Mouse (Mus musculus) hindbrain, postnatal 0 days (tissue): Measurements from ENCODE around the gene Fam169b. TPM values are rescaled to one million over a fixed set of nuclear protein-coding genes. Genes with fewer than 3 reads are reported as not detected.
"Not testable (repeated sequence)": the region's sequence is repeated elsewhere in the genome, so short reads cannot be mapped to it uniquely, and the experiment has no call there.

Experiments
- ATAC-seq: fragments of 200-750 bp; cut with Nextera tagmentation; 2 replicates; pipeline ENCODE4 v1.8.0; 2017; ENCODE audit warnings: mild to moderate bottlenecking, moderate TSS enrichment, moderate library complexity
- DNase-seq: peaks from one replicate; pipeline ENCODE4 v3.0.0-alpha.2; 2015; ENCODE audit warnings: low spot score
- H3K27ac ChIP-seq: fragments of 300-500 bp; sonication (generic); 2 replicates; pipeline ENCODE4 v1.5.1; 2014; ENCODE audit warnings: mild to moderate bottlenecking
- H3K27me3 ChIP-seq: fragments of 300-500 bp; sonication (generic); 2 replicates; pipeline ENCODE4 v1.6.1; 2014; ENCODE audit warnings: low read length, mixed read lengths; ENCODE audit not compliant: insufficient read depth
- H3K36me3 ChIP-seq: fragments of 300-500 bp; sonication (generic); 2 replicates; pipeline ENCODE4 v1.6.1; 2014; ENCODE audit warnings: low read length, mixed read lengths; ENCODE audit not compliant: insufficient read depth
- H3K4me1 ChIP-seq: fragments of 300-500 bp; sonication (generic); 2 replicates; pipeline ENCODE4 v1.6.1; 2014; ENCODE audit warnings: antibody characterized with exemption, low read length, mixed read lengths; ENCODE audit not compliant: insufficient read depth
- H3K4me2 ChIP-seq: fragments of 300-500 bp; sonication (generic); 2 replicates; pipeline ENCODE4 v1.6.1; 2014; ENCODE audit warnings: low read depth, mild to moderate bottlenecking, low read length, moderate library complexity, mixed read lengths
- H3K4me3 ChIP-seq: fragments of 300-500 bp; sonication (generic); 2 replicates; pipeline ENCODE4 v1.5.1; 2014; ENCODE audit warnings: low read length
- H3K9ac ChIP-seq: fragments of 300-500 bp; sonication (generic); replicated peaks from 2 replicates; pipeline ENCODE4 v1.6.1; 2014; ENCODE audit warnings: mild to moderate bottlenecking, low read length, moderate library complexity, mixed read lengths
- H3K9me3 ChIP-seq: fragments of 300-500 bp; sonication (generic); 2 replicates; pipeline ENCODE4 v1.6.1; 2016; ENCODE audit warnings: low read length, mixed read lengths
- CTCF ChIP-seq: IDR thresholded peaks from 2 replicates; pipeline ENCODE4 v1.5.1; 2016; ENCODE audit warnings: antibody characterized with exemption, control low read depth, low read depth
- WGBS: fragments of 180-500 bp; shearing (Covaris S2); extraction: QIAGEN DNeasy Blood & Tissue Kit; methylation state at CpG from one replicate; pipeline ENCODE4 v1.1.7; 2014; 5-methylcytosine and 5-hydroxymethylcytosine counted together
- polyA plus RNA-seq: library from polyadenylated mRNA; unstranded; fragments of >200 nt; fragmentation: Nextera tagmentation; extraction: Ambion mirVana; gene quantifications from 2 replicates; pipeline ENCODE4 v1.2.1, GENCODE M21; 2015
- total RNA-seq: library from RNA; depleted of rRNA; stranded (reverse); fragments of >200 nt; gene quantifications from 2 replicates; pipeline ENCODE4 v1.2.3, GENCODE M21; 2014

Gene Fam169b
- total and polyA plus RNA-seq, 2 experiments from 2014 or later, result 0.15 to 0.21 TPM

DNA sequence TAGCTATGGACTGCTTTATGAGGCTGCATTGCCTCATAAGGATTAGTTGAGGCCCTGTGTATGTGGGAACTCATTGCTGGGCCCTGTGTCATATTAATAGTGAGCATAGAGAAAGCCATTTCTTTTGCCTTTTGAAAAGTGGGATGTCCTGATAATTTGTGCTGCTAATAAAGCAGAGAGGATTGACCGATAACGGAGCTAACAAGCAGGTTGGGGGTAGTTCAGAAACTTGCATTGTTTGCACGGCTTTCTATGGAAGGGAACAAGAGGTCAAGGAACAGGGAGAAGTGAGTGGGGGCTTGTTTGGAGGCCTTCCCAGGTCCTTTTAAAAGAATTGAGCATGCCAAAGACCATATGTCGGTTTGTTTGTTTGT lies 4.2 kb downstream of the Fam169b start:
- H3K27ac ChIP-seq, result no peak overlapping the region
- no peaks in the 10 kb centered on the region for H3K9me3 ChIP-seq
- DNase-seq (no peak), ATAC-seq (no peak)
- TF ChIP-seq CTCF, result no peak
- no peaks in the 10 kb centered on the region for H3K36me3 ChIP-seq
- no peak overlapping the region for H3K4me3 ChIP-seq
- WGBS, result 48% methylated on average over 4 of the region's 4 CpGs
- no peak overlapping the region for H3K4me2 ChIP-seq
- H3K4me1 ChIP-seq, result peaks cover 13% of the 10 kb centered on the region
- no peak overlapping the region for H3K9ac ChIP-seq
- H3K27me3 ChIP-seq, result no peaks in the 10 kb centered on the region

DNA sequence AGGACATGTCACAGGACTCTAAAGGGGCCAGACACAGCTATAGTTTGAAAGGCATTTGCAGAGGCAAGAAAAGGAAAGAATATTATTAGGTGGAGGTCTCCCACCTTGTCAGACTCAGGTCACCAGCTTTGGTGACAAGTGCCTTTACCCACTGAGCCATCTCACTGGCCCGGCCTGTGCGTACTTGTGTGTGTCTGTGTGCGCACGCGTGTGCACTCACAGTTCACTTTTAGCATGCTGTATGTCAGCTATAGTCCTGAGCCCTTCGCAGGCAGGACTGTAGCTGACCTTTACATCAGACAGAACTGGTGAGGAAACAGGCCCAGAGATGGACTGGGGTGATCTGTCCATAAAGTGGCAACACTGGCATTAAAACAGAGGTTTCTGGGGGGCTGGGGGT lies 4.7 kb downstream of the Fam169b start:
- WGBS, result 97% methylated on average over 6 of the region's 6 CpGs
- H3K9ac ChIP-seq, result no peak overlapping the region
- H3K4me1 ChIP-seq, result peaks cover 13% of the 10 kb centered on the region
- H3K9me3 ChIP-seq, result no peaks in the 10 kb centered on the region
- DNase-seq, result no peak
- TF ChIP-seq CTCF, result no peak
- no peak overlapping the region for H3K27ac ChIP-seq
- no peak for ATAC-seq
- H3K36me3 ChIP-seq, result no peaks in the 10 kb centered on the region
- no peak overlapping the region for H3K4me2 ChIP-seq
- H3K27me3 ChIP-seq, result no peaks in the 10 kb centered on the region
- no peak overlapping the region for H3K4me3 ChIP-seq

DNA sequence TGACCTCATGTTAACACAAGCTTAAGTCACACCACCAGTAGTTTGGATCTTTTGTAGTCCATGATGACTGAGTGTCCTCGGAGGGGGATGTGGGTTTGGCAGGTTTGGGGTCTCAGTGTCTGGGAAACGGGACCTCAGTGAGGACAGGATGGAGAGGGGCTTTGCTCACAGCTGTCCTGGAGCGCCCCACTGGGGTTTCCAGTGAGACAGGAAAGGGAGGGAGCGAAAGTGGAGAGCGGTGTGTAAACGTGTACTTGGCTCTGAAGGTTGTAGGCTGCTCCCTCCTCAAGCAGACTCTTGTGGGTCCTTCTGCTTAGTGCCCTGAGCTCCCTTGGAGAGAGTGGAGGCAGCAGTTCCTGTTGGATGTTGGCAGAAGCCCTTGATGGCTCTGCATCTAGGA lies 5.3 kb downstream of the Fam169b start:
- no peaks in the 10 kb centered on the region for H3K36me3 ChIP-seq
- no peaks in the 10 kb centered on the region for H3K27me3 ChIP-seq
- peaks cover 13% of the 10 kb centered on the region for H3K4me1 ChIP-seq
- H3K9ac ChIP-seq, result no peak overlapping the region
- no peak for TF ChIP-seq CTCF
- DNase-seq (no peak), ATAC-seq (no peak)
- H3K4me2 ChIP-seq, result no peak overlapping the region
- H3K4me3 ChIP-seq, result no peak overlapping the region
- H3K27ac ChIP-seq, result no peak overlapping the region
- 82% methylated on average over 6 of the region's 6 CpGs for WGBS
- H3K9me3 ChIP-seq, result no peaks in the 10 kb centered on the region

DNA sequence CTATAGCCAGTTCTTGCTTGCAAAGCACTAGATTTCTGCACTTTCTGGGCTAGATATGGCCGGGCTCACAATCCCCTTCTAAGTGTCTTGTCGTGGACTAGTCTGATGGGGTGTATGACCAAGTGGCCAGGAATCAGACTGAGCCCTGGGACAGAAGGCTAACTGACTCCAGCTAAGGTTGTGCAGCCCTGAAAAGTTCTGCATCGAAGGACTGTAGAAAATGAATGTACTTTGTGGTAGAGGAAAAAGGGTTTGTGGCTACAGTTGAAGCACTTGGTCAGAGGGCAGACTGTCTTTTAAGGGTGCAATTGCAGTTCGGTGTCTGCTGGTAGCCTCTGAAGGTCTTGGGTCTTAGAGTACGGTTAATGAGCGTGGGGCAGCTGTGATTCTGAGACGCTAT lies 5.8 kb downstream of the Fam169b start:
- Histone ChIP-seq H3K4me3 (no peak overlapping the region), H3K9ac (no peak overlapping the region), H3K4me2 (no peak overlapping the region), H3K27me3 (no peaks in the 10 kb centered on the region), H3K36me3 (no peaks in the 10 kb centered on the region), H3K4me1 (peaks cover 13% of the 10 kb centered on the region), H3K27ac (no peak overlapping the region), H3K9me3 (no peaks in the 10 kb centered on the region)
- ATAC-seq, result no peak
- WGBS, result 90% methylated on average over 7 of the region's 7 CpGs
- no peak for TF ChIP-seq CTCF
- no peak for DNase-seq

DNA sequence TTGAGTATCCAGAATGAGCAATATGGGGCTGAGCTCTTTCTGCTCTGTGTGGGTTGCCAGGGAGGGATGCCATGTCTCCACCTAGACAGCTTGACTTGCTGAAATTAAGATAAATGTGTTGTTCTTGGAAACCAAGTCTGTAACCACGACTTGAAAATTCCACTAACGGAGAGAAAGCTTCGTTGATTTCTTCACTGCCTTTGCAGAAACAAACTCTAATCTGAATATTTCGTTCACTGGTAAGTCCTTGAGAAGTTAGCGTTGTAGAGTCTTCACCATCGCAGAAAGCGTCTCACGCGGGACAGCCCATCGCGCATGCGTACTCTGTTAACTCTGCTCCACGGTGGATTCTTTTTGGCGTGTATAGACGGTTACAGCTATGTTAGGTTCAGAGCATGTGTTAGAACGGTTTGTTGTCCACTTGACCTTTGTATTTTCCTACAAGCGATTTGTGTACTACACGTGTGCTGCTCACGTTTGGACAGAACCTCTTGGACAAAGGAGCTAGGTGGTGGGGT lies 6.8 kb downstream of the Fam169b start:
- TF ChIP-seq CTCF, result no peak
- Histone ChIP-seq H3K27ac (no peak overlapping the region), H3K9me3 (no peaks in the 10 kb centered on the region), H3K4me1 (peaks cover 13% of the 10 kb centered on the region), H3K27me3 (no peaks in the 10 kb centered on the region), H3K4me3 (no peak overlapping the region), H3K9ac (no peak overlapping the region), H3K36me3 (no peaks in the 10 kb centered on the region), H3K4me2 (no peak overlapping the region)
- 91% methylated on average over 19 of the region's 19 CpGs for WGBS
- DNase-seq (no peak), ATAC-seq (no peak)

DNA sequence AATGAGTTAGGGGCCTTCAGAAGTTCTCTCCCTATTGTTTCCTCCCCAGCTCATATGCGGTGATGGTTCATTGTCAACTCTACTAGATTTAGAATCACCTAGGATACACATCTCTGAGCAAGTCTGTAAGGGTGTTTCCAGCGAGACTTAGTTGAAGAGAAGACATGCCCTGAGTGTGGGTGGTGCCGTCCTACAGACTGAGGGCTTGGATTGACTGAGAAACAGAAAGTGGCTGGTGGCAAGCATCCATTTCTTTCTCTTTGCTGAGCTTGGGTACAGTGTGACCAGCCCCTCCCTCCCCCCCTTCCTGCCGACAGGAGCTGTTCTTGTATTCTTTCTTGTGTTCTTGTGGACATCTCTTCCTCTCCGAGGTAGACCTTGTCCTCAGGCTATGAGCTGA lies 7.7 kb downstream of the Fam169b start:
- DNase-seq, result no peak
- H3K27ac ChIP-seq, result no peak overlapping the region
- no peak for TF ChIP-seq CTCF
- no peaks in the 10 kb centered on the region for H3K9me3 ChIP-seq
- H3K4me2 ChIP-seq, result no peak overlapping the region
- peaks cover 3% of the 10 kb centered on the region for H3K4me1 ChIP-seq
- H3K36me3 ChIP-seq, result no peaks in the 10 kb centered on the region
- no peak overlapping the region for H3K4me3 ChIP-seq
- WGBS, result 71% methylated on average over 5 of the region's 5 CpGs
- H3K27me3 ChIP-seq, result no peaks in the 10 kb centered on the region
- H3K9ac ChIP-seq, result no peak overlapping the region
- no peak for ATAC-seq

DNA sequence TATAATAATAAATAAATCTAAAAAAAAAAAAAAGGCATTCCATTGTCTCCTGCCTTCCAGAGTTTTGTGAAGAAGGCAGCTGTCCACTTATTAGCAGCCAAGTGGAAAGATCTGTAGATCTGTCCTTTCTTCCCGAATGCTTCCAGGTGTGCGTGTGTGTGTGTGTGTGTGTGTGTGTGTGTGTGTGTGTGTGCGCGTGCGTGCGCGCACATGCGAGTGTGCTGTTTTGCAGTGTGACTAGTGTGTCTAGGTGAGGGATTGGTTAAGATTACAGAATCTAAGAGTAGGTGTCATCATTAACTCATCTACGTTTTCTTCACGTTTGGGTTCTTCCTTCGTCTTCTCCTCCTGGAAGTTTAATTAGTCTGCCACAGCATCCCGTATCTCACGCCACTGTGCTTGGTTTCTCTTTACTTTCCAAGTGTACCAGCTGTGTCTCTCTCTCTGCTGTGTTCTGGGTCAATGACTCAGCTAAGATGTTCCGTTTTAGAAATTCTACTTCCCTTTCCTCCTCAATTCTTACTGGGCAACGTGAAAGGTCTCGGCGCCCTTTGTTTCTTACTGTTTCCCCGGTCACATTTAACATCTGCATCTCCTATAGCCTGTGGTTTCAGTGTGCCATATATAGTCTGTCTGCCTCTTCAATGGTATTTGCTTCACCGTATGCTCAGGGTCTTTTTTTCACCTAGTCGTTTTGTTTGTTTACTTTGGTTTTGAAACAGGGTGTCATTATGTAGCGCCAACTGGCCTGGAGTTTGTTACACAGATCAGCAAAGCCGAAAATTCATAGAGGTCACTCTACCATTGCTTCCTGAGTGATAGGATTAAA lies 8.9 kb downstream of the Fam169b start:
- ATAC-seq, result no peak
- Histone ChIP-seq H3K27me3 (no peaks in the 10 kb centered on the region), H3K9me3 (no peaks in the 10 kb centered on the region), H3K36me3 (no peaks in the 10 kb centered on the region), H3K4me3 (no peak overlapping the region), H3K27ac (no peak overlapping the region), H3K4me1 (no peaks in the 10 kb centered on the region), H3K9ac (no peak overlapping the region), H3K4me2 (no peak overlapping the region)
- DNase-seq, result no peak
- no peak for TF ChIP-seq CTCF
- WGBS, result 89% methylated on average over 22 of the region's 22 CpGs

DNA sequence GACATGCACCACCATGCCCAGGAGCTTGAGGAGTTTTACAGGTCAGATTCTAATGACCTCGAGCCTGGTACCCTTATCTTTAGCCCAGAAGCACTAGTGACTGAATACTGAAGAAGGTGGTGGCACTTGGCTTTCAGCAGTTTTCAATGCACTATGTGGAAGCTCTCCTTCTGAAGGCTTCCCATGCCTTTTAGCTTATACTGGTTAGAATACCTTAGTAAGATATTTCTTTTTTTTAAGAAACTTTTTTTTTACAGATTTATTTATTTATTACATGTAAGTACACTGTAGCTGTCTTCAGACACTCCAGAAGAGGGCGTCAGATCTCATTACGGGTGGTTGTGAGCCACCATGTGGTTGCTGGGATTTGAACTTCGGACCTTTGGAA lies 9.5 kb downstream of the Fam169b start:
- not testable (repeated sequence) for H3K36me3 ChIP-seq, H3K9ac ChIP-seq, H3K4me3 ChIP-seq, ATAC-seq, H3K4me2 ChIP-seq, H3K27me3 ChIP-seq, H3K27ac ChIP-seq, H3K4me1 ChIP-seq, DNase-seq, H3K9me3 ChIP-seq
- WGBS, result 89% methylated on average over 4 of the region's 4 CpGs
